Mouse (Mus musculus): ENCODE measurements at regions not wholly inside any gene's neighbourhood (a gene's known extent, or its start where the extent isn't known, plus 50 kb on each side); places are given as distances from the start of the nearest gene placed in this dataset.

- no peak for TF ChIP-seq CTCF (IDR thresholded peaks at IDR 0.05; ENCODE audit: low read depth, low read length)
- no peak for TF ChIP-seq POLR2A (IDR thresholded peaks at IDR 0.05; ENCODE audit: insufficient read depth, low read length)
Measured at GRCm38 (mm10) chr2:167837596-167837995, 94.3 kb upstream of the Ptpn1 start.
